Mouse (Mus musculus): ENCODE measurements around the gene Uchl4. TPM values are rescaled to one million over a fixed set of nuclear protein-coding genes. Genes with fewer than 3 reads are reported as not detected.
A peak's percentile ranks its signal among the peaks of the same experiment; 100 is the strongest.
"Not testable (repeated sequence)": the region's sequence is repeated elsewhere in the genome, so short reads cannot be mapped to it uniquely, and the experiment has no call there.

Uchl4 gene
- total RNA-seq, 4 experiments from 2014 or later, result 1.9 to 2.9 (median 2.5) TPM

GRCm38 (mm10) chr9:64231171-64231570 lies 3.8 kb upstream of the Uchl4 start:
- no peak for DNase-seq (ENCODE audit: low spot score in 2 of 2)

DNA sequence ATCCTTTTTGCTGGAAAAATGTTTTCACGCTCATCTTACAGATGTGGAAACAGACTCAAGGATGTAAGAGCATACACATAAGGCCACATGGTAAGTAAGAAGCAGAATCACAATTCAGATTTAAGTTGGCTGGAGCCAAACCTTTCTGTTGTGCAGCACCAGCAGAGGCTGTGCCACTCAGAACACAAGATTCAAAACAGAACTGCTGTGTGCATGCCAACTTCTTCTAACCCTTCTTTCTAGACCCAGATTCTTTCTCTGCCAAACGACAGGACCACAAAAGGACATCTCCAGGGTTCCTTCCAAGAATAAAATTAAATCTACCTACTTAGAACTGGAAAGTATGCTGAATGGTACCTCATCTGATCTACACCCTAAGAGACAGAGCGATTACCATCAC lies 3.3 kb upstream of the Uchl4 start:
- DNase-seq (ENCODE audit: low spot score in 2 of 2), result no peak

DNA sequence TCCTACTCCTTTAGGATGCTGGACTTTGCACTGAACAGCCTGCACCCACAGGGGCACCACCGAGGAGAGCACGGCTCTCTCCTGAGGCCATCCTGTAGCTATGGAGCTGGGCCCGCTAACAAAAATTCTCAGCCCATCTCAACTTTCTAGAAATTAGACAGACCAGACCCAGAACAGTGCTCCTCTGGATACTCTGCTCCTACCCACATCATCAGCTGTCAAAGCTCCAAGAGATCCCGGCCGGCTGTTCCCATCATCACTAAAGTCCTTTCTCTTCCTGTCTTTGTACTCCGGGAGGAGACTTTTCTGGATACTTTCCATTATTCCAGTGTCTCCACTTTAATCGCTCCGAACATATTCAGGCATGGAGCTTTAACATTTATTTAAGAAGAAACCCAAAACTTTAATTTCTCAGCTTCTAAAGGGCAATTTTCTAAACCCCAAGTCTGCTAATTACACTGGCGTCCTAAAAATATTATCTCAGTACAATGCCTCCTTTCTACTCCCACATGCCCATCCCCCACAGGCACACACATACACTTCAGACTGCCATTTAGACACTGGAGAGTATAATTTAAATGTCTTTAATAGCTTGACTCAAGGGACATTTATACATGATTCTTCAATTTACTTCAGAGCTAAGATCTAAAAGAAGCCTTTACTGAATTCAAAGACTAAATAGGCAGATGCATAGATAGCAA lies 2.6 kb upstream of the Uchl4 start:
- DNase-seq (ENCODE audit: low spot score in 2 of 2), result no peak

- no peak for DNase-seq (ENCODE audit: low spot score in 2 of 2)
Measured at GRCm38 (mm10) chr9:64233656-64234055, 1.3 kb upstream of the Uchl4 start.

- DNase-seq (ENCODE audit: low spot score in 2 of 2), result no peak
Measured at GRCm38 (mm10) chr9:64236056-64236455, 1.1 kb downstream of the Uchl4 start.

DNA sequence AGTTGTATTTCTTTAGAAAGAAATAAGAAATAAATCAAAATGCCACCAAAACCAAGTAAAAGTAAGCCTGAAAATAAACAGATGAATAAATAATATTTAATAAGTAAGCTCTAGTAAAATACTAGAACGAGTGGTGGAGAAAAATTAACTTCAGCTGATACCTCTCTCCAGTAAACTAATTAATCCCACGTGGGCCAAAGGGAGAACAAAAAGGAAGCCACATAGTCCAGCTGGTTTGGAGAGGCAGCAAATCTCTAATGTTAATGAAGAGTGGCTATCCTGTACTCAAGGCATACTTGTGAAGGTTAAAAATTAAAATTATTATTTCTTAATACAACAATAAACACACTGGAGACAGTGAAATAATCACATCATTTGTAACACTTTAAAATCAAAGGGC lies 5.1 kb downstream of the Uchl4 start:
- DNase-seq (ENCODE audit: low spot score in 2 of 2), result no peak

- DNase-seq (ENCODE audit: low spot score in 2 of 2), result no peak
Measured at GRCm38 (mm10) chr9:64240681-64241080, 5.7 kb downstream of the Uchl4 start.

DNA sequence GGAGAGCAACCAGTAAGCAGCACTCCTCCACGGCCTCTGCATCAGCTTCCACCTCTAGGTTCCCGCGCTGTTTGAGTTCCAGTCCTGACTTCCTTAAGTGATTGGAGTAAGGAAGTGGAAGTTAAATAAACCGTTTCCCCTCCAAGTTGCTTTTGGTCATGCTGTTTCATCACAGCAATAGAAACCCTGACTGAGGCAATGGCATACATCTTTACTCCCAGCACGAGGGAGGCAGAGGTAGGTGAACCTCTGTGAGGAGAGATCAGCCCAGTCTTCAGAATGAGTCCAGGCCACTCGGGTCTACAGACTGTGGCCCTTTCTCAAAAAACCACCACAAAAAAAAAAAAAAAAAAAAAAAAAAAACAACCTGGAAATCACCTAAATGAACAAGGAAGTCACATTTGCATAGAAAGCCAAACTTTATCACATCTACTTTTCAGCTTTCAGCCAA lies 7.4 kb downstream of the Uchl4 start:
- no peak for DNase-seq (ENCODE audit: low spot score in 2 of 2)

GRCm38 (mm10) chr9:64249371-64249770 lies 14.4 kb downstream of the Uchl4 start:
- DNase-seq (ENCODE audit: low spot score in 2 of 2), result no peak

DNA sequence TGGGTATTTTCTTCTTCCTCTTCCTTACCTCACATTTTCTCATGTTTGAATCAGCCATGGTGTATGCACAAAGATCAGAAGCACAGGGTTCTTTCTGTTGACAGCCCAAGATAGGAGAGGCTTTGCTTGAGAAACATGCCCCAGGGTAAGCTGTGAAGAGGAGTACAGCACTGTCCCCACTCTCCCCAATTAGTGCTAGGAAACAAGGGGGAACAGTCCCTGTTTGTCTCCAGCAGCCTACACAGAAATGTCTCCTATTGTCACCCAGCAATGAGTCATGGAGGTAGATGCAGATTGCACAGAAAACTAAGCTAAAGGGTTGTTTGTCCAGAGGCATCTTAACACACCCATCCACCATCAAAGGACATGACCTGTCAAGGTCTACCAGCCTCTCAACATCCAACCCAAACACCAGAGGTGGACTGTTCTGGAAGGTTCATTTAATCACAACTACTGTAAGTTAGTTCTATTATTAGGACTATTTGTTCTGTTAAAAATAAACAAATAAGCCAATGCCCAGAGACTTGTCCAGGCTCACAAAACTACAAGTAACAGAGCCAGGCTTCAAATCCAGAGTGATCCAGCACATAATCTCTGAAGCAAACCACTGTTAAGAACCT lies 15.2 kb downstream of the Uchl4 start:
- no peak for DNase-seq (ENCODE audit: low spot score in 2 of 2)

DNA sequence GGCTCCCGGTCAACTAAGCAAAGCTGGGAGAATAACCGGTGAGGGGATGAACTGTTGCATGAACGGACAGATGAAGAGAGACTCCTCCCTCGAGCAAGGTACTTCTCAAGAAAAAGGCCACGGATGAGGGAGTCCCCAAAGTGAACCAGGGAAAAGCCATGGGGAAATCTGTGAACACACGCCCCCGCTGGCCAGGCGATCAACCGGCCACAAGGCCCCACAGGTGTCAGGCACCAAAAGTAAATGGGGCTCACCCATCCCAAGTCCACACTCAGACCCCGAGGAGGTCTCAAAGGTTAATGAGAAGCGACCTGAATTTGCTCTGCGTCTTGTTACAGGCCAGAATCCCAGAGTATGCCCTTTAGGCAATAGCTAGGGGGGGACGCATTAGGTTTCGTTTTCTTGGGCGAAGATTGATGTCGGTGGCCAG lies 17.6 kb downstream of the Uchl4 start:
- DNase-seq (ENCODE audit: low spot score in 2 of 2), result no peak

DNA sequence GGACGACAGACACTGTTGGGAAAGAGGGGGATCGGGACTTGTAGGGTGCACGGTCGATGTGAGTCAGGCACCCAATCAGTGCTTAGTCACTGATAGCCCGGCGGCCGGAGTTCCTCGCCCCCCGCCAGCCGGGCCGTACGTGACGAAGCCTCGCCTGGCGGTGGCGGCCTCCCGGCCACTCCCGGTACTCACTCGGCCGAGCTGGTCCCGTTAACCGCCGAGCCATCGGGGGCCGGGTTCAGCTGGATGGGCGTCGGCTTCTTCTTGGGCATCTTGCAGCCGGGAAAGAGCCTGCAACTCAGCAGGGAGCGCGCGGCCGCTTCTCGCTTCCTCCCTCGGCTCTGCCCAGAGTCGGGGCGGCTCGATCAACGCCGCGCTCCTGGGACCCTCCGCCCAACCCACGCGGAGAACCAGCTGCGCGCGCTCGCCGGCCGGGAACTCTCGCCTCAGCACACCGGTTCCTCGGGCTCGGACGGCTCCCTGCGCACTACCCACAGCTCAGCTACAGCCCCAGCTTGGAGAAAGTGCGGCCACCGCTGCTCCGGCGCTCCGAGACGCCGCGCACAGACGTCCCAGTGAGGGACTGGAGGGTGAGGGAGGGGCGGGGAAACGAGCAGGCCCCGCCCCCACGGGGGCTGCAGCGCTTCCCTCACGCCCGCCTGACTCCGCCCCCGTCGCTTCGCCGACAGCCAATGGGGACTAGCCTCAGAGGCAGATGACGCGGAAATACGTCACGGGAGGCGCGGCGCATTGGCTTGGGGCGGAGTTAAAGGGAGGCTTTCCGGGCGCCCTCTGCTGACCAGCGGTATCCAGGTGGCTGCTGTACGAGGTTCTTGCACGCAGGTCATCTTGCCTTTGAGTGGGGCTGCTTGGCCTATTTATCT lies 18.3 kb downstream of the Uchl4 start, which contains the start of gene Map2k1:
Gene Map2k1 (minus strand): TSS at position 611 of the 884 bp plus-strand sequence.
- peak; percentile 98 for DNase-seq (ENCODE audit: low spot score in 2 of 2)

DNA sequence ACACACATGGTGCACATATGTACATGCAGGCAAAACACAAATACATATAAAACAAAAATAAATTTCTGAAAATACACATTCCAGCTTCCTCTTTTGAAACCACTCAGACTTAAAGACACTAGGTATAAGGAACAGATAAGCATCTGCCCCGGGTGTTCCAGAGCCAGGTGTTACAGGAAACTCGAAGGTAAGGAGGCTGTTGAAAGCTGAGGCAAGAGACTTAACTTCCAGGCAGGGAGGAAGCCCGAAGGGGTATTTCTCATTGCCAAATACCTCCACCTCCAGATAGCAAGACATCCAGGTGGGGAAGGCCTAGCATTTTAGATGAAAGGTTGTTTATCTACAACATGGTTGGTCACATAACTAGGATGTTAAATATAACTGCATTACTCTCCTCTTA lies 20.4 kb downstream of the Uchl4 start:
- no peak for DNase-seq (ENCODE audit: low spot score in 2 of 2)

DNA sequence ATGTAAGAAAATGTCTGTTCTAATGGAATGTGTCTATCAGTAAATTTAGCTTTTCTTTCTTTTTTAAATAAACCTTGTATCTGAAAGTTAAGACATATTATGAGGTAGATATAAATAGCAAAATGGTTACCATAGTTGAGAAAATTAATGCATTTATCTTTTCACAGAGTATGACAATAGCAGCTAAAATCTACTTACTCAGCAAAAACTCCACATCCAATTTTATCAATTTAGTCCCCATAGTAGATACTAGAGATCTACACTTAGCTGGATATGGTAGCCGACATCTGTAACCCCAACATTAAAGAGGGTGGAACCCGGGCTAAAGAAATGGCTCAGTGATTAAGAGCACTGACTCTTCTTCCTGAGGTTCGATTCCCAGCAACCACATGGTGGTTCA lies 21.2 kb downstream of the Uchl4 start:
- DNase-seq (ENCODE audit: low spot score in 2 of 2), result no peak

- DNase-seq (ENCODE audit: low spot score in 2 of 2), result no peak
Measured at GRCm38 (mm10) chr9:64259906-64260305, 24.9 kb downstream of the Uchl4 start.

- DNase-seq (ENCODE audit: low spot score in 2 of 2), result no peak
Measured at GRCm38 (mm10) chr9:64261023-64261422, 26.0 kb downstream of the Uchl4 start.

DNA sequence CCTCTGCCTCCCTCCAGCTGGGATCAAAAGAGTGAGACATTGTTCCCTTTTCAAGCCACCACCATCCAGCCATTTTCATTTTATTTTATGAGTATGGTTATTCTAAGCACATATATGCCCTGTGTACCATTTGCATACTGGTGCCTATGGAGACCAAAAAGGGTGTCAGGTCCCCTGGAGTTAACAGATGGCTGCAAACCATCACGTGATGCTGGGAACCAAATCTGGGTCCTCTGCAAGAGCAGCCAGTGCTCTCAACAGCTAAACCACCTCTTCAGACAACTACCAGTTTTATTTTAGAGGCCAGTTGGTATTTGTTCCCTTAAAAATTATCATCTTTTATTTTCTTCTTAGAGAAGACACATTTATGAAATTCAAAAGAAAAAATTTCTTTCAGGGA lies 29.8 kb downstream of the Uchl4 start:
- DNase-seq (ENCODE audit: low spot score in 2 of 2), result no peak

GRCm38 (mm10) chr9:64267231-64267630 lies 32.2 kb downstream of the Uchl4 start:
- DNase-seq (ENCODE audit: low spot score in 2 of 2), result no peak

DNA sequence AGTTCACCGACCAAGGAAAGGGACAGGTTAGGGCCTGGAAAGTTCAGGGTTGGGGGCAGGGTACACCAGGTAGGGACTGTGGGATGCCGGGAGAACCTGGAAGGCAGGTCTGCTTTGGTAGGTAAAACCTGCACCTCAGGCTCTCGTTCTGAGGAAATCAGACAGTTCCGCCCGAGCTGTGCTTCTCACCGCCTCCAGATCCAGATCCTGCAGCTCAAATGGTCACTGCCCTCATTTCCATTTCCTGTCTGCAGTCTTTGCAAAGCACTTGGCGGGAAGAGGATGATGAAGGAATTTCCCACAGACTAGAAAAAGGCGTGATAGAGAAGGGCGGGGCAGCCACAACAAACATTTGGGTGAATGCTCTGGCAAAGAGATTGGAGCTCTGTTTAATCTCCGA lies 33.2 kb downstream of the Uchl4 start:
- DNase-seq (ENCODE audit: low spot score in 2 of 2), result no peak

DNA sequence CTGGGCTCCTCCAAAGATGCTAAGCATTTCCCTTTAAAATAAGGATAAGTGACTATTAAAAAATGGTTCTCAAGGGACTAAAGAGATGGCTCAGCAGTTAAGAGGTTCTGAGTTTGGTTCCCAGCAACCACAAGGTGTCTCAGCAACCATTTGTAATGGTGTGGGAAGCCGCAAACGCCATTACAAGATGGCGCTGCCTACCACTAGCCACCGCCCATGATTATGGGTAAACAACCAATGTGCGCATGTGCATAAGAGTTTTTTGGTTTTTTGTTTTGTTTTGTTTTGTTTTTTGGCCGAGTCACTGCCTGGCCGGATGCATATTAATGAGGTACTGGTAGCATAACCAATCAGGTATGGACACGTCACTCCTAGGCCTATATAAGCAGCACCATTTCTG lies 33.8 kb downstream of the Uchl4 start:
- not testable (repeated sequence) for DNase-seq (ENCODE audit: low spot score in 2 of 2)

GRCm38 (mm10) chr9:64271249-64271648 lies 36.2 kb downstream of the Uchl4 start:
- no peak for DNase-seq (ENCODE audit: low spot score in 2 of 2)

GRCm38 (mm10) chr9:64272611-64273010 lies 37.6 kb downstream of the Uchl4 start:
- DNase-seq (ENCODE audit: low spot score in 2 of 2), result peak in 1 of 2 experiments; percentile 24

Measured in left cerebral cortex, adult 8-10 months (tissue).